Mouse (Mus musculus) small intestine, adult 2 months (tissue): Measurements from ENCODE around the gene 1700012B09Rik. TPM values are rescaled to one million over a fixed set of nuclear protein-coding genes. Genes with fewer than 3 reads are reported as not detected.
A peak's percentile ranks its signal among the peaks of the same experiment; 100 is the strongest.

Source experiments
- H3K27ac ChIP-seq: fragments of 200-500 bp; 2 replicates; pipeline ENCODE4 v1.5.1; 2012; ENCODE audit warnings: low read depth, low read length, control low read depth, inconsistent platforms; ENCODE audit not compliant: insufficient read depth
- H3K27me3 ChIP-seq: fragments of 200-500 bp; 2 replicates; pipeline ENCODE4 v1.6.1; 2012; ENCODE audit warnings: mild to moderate bottlenecking, moderate library complexity, low read length, inconsistent platforms; ENCODE audit not compliant: control insufficient read depth, insufficient read depth
- H3K36me3 ChIP-seq: fragments of 200-500 bp; 2 replicates; pipeline ENCODE4 v1.6.1; 2012; ENCODE audit warnings: mild to moderate bottlenecking, low read length, control low read depth, inconsistent platforms; ENCODE audit not compliant: control insufficient read depth, insufficient read depth
- H3K4me1 ChIP-seq: fragments of 200-500 bp; 2 replicates; pipeline ENCODE4 v1.6.1; 2012; ENCODE audit warnings: low read length, inconsistent platforms, mixed read lengths; ENCODE audit not compliant: control insufficient read depth, insufficient read depth, insufficient read length
- H3K4me3 ChIP-seq: fragments of 200-500 bp; 2 replicates; pipeline ENCODE4 v1.5.1; 2012; ENCODE audit warnings: low read depth, mild to moderate bottlenecking, control low read depth, inconsistent platforms, low read length, moderate library complexity
- CTCF ChIP-seq: fragments of 200-500 bp; IDR thresholded peaks from 2 replicates; pipeline ENCODE4 v1.5.1; 2012; ENCODE audit warnings: low read depth, mild to moderate bottlenecking, control low read depth, inconsistent platforms, low read length, moderate library complexity, mixed read lengths; ENCODE audit not compliant: insufficient replicate concordance, insufficient read length; ENCODE audit errors: extremely low read depth
- POLR2A ChIP-seq: fragments of 200-500 bp; IDR thresholded peaks from 2 replicates; pipeline ENCODE4 v1.6.1; 2012; ENCODE audit warnings: low read depth, mild to moderate bottlenecking, control low read depth, inconsistent platforms, low read length, moderate library complexity
- WGBS: fragments of 180-500 bp; shearing (Covaris S2); methylation state at CpG from one replicate; pipeline ENCODE4 v1.1.7; 2018; 5-methylcytosine and 5-hydroxymethylcytosine counted together
- polyA plus RNA-seq: library from polyadenylated mRNA; depleted of rRNA; stranded (reverse); fragments of >200 nt; gene quantifications from 2 replicates; pipeline ENCODE4 v1.2.3, GENCODE M21; 2012

The 1700012B09Rik gene
- polyA plus RNA-seq, 1 experiment: not detected

- H3K4me1 ChIP-seq: peaks cover 3% of the 10 kb centered on the region
- no peaks in the 10 kb centered on the region for H3K36me3 ChIP-seq
- 38% methylated on average over 2 of the region's 2 CpGs for WGBS
- H3K27me3 ChIP-seq: no peaks in the 10 kb centered on the region
- no peak overlapping the region for H3K4me3 ChIP-seq
- TF ChIP-seq POLR2A (no peak), CTCF (no peak)
- H3K27ac ChIP-seq: no peak overlapping the region
Measured at GRCm38 (mm10) chr9:14773813-14774212, 3.0 kb upstream of the 1700012B09Rik start.

GRCm38 (mm10) chr9:14772074-14772473, 1.2 kb upstream of the 1700012B09Rik start:
- TF ChIP-seq POLR2A (no peak), CTCF (no peak)

GRCm38 (mm10) chr9:14769811-14770210, 1.0 kb downstream of the 1700012B09Rik start:
- WGBS: 56% methylated on average over 6 of the region's 6 CpGs
- H3K4me3 ChIP-seq: no peak overlapping the region
- H3K27ac ChIP-seq: no peak overlapping the region
- no peaks in the 10 kb centered on the region for H3K27me3 ChIP-seq
- no peaks in the 10 kb centered on the region for H3K36me3 ChIP-seq
- TF ChIP-seq POLR2A: no peak
- no peak for TF ChIP-seq CTCF
- no peaks in the 10 kb centered on the region for H3K4me1 ChIP-seq

More at GRCm38 (mm10) chr9:14772074-14772473, 1.2 kb upstream of the 1700012B09Rik start:
- Histone ChIP-seq H3K4me3 (no peak overlapping the region), H3K27ac (no peak overlapping the region), H3K27me3 (no peaks in the 10 kb centered on the region), H3K4me1 (no peaks in the 10 kb centered on the region), H3K36me3 (no peaks in the 10 kb centered on the region)
- WGBS: 88% methylated on average over 2 of the region's 2 CpGs

- H3K4me1 ChIP-seq: no peaks in the 10 kb centered on the region; the same call in 1 of the 2 replicates
- H3K36me3 ChIP-seq: no peaks in the 10 kb centered on the region
- no peak overlapping the region for H3K27ac ChIP-seq
- no peak overlapping the region for H3K4me3 ChIP-seq
- WGBS: 17% methylated on average over 7 of the region's 7 CpGs
- no peaks in the 10 kb centered on the region for H3K27me3 ChIP-seq
- TF ChIP-seq CTCF (peak; percentile 58; the same call in 1 of the 2 replicates), POLR2A (no peak)
Measured at GRCm38 (mm10) chr9:14764765-14765164, 6.1 kb downstream of the 1700012B09Rik start.

GRCm38 (mm10) chr9:14759261-14759660, 11.6 kb downstream of the 1700012B09Rik start:
- no peak for TF ChIP-seq POLR2A
- no peak for TF ChIP-seq CTCF
- Histone ChIP-seq H3K27me3 (no peaks in the 10 kb centered on the region), H3K27ac (no peak overlapping the region), H3K36me3 (no peaks in the 10 kb centered on the region), H3K4me1 (peaks cover 6% of the 10 kb centered on the region; the same call in 1 of the 2 replicates), H3K4me3 (no peak overlapping the region)

GRCm38 (mm10) chr9:14758590-14758989, 12.2 kb downstream of the 1700012B09Rik start:
- Histone ChIP-seq H3K4me1 (peaks cover 10% of the 10 kb centered on the region; the same call in 1 of the 2 replicates), H3K27ac (no peak overlapping the region)
- WGBS: 56% methylated on average over 7 of the region's 7 CpGs

GRCm38 (mm10) chr9:14754469-14754868, 16.4 kb downstream of the 1700012B09Rik start:
- no peaks in the 10 kb centered on the region for H3K36me3 ChIP-seq
- H3K4me1 ChIP-seq: peaks cover 25% of the 10 kb centered on the region
- no peaks in the 10 kb centered on the region for H3K27me3 ChIP-seq
- H3K27ac ChIP-seq: peak overlapping the region; percentile 79
- no peak for TF ChIP-seq POLR2A
- no peak for TF ChIP-seq CTCF
- no peak overlapping the region for H3K4me3 ChIP-seq
- 47% methylated on average over 3 of the region's 3 CpGs for WGBS

More at GRCm38 (mm10) chr9:14758590-14758989, 12.2 kb downstream of the 1700012B09Rik start:
- Histone ChIP-seq H3K36me3 (no peaks in the 10 kb centered on the region), H3K4me3 (no peak overlapping the region), H3K27me3 (no peaks in the 10 kb centered on the region)
- no peak for TF ChIP-seq POLR2A
- TF ChIP-seq CTCF: no peak

- no peak for TF ChIP-seq POLR2A
- no peak for TF ChIP-seq CTCF
- H3K36me3 ChIP-seq: no peaks in the 10 kb centered on the region
- peaks cover 25% of the 10 kb centered on the region for H3K4me1 ChIP-seq
- no peaks in the 10 kb centered on the region for H3K27me3 ChIP-seq
- peak overlapping the region; percentile 79 for H3K27ac ChIP-seq
- no peak overlapping the region for H3K4me3 ChIP-seq
Measured at GRCm38 (mm10) chr9:14753947-14754346, 16.9 kb downstream of the 1700012B09Rik start.
